Mouse (Mus musculus) thymus, postnatal 4 days (tissue): ENCODE data around the gene Khnyn.

ENCODE experiments used
- DNase-seq: peaks from one replicate; pipeline ENCODE4 v3.0.0; 2021

Gene Khnyn

GRCm38 (mm10) chr14:55922475-55923232, 37.9 kb downstream of the Khnyn start:
- no peak for DNase-seq

GRCm38 (mm10) chr14:55926847-55927246, 42.1 kb downstream of the Khnyn start:
- DNase-seq, result no peak

GRCm38 (mm10) chr14:55929263-55929997, 44.7 kb downstream of the Khnyn start:
- no peak for DNase-seq

DNA sequence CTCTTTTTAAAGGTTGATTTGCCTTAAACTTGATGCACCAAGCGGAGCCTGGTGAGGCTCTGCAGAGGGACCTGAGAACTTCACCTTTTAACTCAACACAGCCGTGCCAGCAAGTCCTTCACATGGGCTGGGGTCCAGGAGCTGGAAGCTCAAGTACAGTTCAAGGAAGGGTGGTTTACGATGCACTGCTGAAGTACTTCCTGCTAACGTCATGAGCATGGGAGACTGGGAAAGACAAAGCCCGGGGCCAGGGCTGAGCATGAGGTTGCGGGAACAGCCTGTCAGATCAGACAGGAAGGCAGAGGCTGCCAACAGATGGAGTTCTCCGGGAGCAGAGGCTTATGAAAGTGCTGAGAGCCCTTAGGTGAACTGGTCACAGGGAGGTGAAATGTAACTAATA, 48.8 kb downstream of the Khnyn start:
- no peak for DNase-seq

GRCm38 (mm10) chr14:55940070-55940800, 55.5 kb downstream of the Khnyn start:
- no peak for DNase-seq

- no peak for DNase-seq
These were observed 58.9 kb downstream of the Khnyn start for GRCm38 (mm10) chr14:55943601-55944000.

GRCm38 (mm10) chr14:55944575-55944974, 59.8 kb downstream of the Khnyn start, which contains the start of gene Cma1:
TSS of gene Cma1 (minus strand) at chr14:55944675.
- DNase-seq, result no peak

DNA sequence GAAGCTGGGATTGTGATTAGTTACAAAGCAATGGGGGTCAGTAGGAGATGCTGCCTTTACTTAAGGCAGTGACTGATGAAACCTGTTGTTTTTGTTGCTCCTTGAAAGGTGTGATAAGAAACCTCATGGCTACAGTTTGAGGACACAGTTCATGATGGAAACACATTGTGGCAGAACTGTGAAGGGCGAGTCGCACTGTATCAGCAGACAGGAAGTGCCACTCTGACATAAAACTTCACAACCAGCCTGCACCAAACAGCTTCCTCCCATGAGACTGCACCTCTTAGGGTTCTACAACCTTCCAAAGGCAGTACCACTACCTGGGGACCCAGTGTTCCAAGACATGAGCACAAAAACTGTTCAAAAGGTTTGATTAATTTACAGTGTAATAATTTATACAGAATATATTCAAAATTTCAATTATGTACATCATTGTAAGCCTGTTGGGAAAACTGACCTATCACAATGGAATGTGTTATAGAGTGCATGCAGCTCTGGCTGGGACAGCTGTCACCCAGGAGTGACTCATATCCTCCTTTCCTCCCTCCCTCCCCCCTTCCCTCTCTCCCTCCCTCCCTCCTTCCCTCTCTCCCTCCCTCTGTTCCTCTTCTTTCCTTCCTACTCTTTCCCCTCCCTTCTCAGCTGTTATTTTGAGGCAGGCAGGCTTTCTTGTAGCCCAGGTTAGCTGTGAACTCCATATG, 61.7 kb downstream of the Khnyn start:
- no peak for DNase-seq
